Mouse (Mus musculus): ENCODE measurements around the gene Nkain4. TPM values are rescaled to one million over a fixed set of nuclear protein-coding genes. Genes with fewer than 3 reads are reported as not detected.

Gene Nkain4
- total and polyA plus RNA-seq, 2 experiments from 2014 or later = 43.7 to 80.9 TPM

DNA sequence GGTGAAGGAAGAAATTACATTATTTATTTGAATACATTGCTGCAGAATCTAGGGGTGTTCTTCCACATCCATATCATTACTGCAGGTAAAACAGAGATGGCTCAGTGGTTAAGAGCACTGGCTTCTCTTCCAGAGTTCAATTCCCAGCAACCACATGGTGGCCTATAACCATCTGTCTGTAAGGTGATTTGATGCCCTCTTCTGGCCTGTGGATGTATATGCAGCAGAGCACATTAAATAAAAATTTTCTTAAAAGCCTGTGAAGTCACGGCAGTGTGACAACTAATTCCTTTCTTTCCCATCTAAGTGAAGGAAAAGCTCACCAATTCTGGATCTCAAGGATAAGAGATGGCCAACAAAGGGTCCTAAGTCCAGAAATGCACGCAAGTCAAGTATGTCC, 52.4 kb downstream of the Nkain4 start:
- no peak overlapping the region for H3K4me2 ChIP-seq (ENCODE audit: low read depth)
- no peaks in the 10 kb centered on the region for H3K4me1 ChIP-seq (ENCODE audit: insufficient read depth)
- H3K9ac ChIP-seq = no peak overlapping the region
- ATAC-seq (peak; percentile 47; the same call in 1 of the 2 replicates), DNase-seq (peak; percentile 70)
- no peaks in the 10 kb centered on the region for H3K9me3 ChIP-seq (ENCODE audit: low read length)
- no peak overlapping the region for H3K27ac ChIP-seq (ENCODE audit: low read depth, low read length)
- H3K4me3 ChIP-seq (ENCODE audit: low read depth, low read length) = no peak overlapping the region
- peak; percentile 83 for TF ChIP-seq CTCF (IDR thresholded peaks at IDR 0.05; ENCODE audit: low read depth)
- no peaks in the 10 kb centered on the region for H3K27me3 ChIP-seq (ENCODE audit: insufficient read depth, low read length)
- WGBS = 33% methylated on average over 2 of the region's 2 CpGs
- H3K36me3 ChIP-seq (ENCODE audit: insufficient read depth) = peaks cover 11% of the 10 kb centered on the region

DNA sequence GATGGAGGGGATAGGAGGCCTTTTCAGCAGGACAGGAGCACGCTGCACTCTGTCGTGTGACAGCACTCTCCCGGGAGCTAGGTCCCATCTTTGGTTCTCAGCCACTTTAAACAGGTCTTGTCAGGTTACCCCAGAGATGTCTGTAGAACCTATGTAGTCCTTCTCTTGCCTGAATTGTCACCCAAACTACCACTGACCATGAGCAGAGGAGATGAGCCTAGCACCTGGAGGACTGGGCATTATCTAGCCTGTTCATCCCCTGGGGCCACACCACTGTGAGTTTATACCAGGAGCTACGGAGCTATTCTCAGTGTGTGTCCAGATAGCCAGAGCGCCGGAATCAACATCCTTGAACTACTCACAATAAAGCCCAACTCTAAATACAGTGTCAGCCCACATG, 56.6 kb downstream of the Nkain4 start:
- no peak overlapping the region for H3K4me2 ChIP-seq (ENCODE audit: low read depth)
- 67% methylated on average over 6 of the region's 6 CpGs for WGBS

DNA sequence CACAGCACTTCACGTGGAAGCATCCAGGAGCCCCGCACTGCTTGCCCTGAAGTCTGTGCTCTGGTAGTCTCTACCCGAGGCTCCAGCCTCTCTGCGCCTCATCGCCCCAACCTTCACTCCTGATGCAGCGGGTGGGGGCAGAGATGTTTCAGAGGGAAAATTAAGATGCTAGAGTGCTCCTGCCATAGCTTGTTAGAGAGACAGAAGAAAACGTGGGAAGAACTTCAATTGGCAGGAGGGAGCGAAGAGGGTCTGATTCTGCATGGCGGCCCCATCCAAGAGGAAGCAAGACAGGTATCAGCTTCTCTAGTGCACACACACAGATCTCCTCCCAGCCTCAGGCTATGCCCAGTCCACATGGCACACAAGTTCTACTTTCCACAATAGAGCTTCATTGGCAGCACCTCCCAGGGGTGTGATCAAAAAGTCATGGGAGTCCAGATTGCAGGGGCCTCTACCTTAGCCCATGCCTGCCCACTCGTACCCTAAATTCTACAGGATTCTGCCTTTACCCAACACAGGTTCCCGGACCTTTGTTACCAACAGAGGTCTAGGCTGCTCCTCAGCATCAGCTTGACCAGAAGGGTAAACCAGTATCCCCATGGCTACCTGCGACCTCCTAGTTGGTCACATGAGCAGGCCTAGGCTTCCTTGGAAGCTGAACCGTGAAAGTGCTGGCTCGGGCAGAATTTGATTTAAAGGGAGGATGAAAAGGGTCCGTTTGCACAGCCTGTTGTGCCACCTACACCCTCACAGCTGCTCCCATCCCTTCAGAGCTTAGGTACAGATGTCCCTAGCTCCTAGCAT, 57.5 kb downstream of the Nkain4 start:
- Histone ChIP-seq H3K4me1 (ENCODE audit: insufficient read depth) (peaks cover 16% of the 10 kb centered on the region), H3K27me3 (ENCODE audit: insufficient read depth, low read length) (no peaks in the 10 kb centered on the region), H3K4me2 (ENCODE audit: low read depth) (peak overlapping the region; percentile 61; the same call in 1 of the 2 replicates), H3K9me3 (ENCODE audit: low read length) (no peaks in the 10 kb centered on the region), H3K36me3 (ENCODE audit: insufficient read depth) (peaks cover 6% of the 10 kb centered on the region), H3K4me3 (ENCODE audit: low read depth, low read length) (no peak overlapping the region), H3K27ac (ENCODE audit: low read depth, low read length) (peak overlapping the region; percentile 66), H3K9ac (no peak overlapping the region)
- 54% methylated on average over 15 of the region's 15 CpGs for WGBS
- ATAC-seq = no peak
- TF ChIP-seq CTCF (IDR thresholded peaks at IDR 0.05; ENCODE audit: low read depth) = no peak
- DNase-seq = peak; percentile 23

More for the DNA sequence above, 56.6 kb downstream of the Nkain4 start:
- peaks cover 6% of the 10 kb centered on the region for H3K36me3 ChIP-seq (ENCODE audit: insufficient read depth)
- H3K27ac ChIP-seq (ENCODE audit: low read depth, low read length) = peak overlapping the region; percentile 66; the same call in 1 of the 2 replicates
- peaks cover 16% of the 10 kb centered on the region for H3K4me1 ChIP-seq (ENCODE audit: insufficient read depth)
- H3K4me3 ChIP-seq (ENCODE audit: low read depth, low read length) = no peak overlapping the region
- TF ChIP-seq CTCF (IDR thresholded peaks at IDR 0.05; ENCODE audit: low read depth) = no peak
- no peak overlapping the region for H3K9ac ChIP-seq
- no peaks in the 10 kb centered on the region for H3K9me3 ChIP-seq (ENCODE audit: low read length)
- H3K27me3 ChIP-seq (ENCODE audit: insufficient read depth, low read length) = no peaks in the 10 kb centered on the region
- ATAC-seq (no peak), DNase-seq (peak; percentile 36)

DNA sequence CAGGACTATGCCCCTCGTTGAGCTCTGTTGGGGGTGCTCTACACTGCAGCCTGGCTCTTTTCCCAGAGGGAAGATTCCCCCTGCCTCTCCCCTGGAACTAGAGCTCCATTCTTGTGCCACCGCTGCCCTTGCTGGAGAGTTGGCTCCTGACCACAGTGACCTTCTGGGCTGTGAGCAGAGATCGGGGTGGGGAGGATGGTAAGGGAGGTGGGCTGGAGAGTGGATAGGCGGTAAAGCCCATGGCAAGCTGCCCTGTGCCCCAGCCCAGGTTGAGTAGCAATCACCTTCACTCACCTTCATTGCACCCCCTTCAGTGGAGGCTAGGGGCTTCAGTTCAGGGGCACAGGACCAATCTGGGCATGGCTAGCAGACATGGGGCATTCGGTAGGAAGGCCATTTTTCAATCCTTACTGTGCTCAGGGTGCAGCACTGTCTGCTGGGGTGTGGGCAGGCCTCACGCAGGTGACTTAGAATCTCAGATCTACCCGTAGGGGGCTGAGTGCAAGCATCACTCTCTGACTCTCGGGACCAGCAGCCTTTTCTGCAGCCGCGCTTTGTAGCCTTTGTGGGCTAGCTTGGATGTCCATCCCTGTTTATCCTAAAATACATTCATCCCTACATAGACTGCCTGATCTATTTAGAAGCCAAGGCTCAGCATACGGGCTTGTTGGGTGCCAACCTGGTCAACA, 58.5 kb downstream of the Nkain4 start:
- no peak for DNase-seq
- no peak for TF ChIP-seq CTCF (IDR thresholded peaks at IDR 0.05; ENCODE audit: low read depth)
- no peaks in the 10 kb centered on the region for H3K9me3 ChIP-seq (ENCODE audit: low read length)
- WGBS = 66% methylated on average over 11 of the region's 11 CpGs
- H3K4me1 ChIP-seq (ENCODE audit: insufficient read depth) = peaks cover 16% of the 10 kb centered on the region
- peak overlapping the region; percentile 66 for H3K27ac ChIP-seq (ENCODE audit: low read depth, low read length)
- H3K27me3 ChIP-seq (ENCODE audit: insufficient read depth, low read length) = no peaks in the 10 kb centered on the region
- H3K36me3 ChIP-seq (ENCODE audit: insufficient read depth) = peaks cover 6% of the 10 kb centered on the region
- H3K4me3 ChIP-seq (ENCODE audit: low read depth, low read length) = peak overlapping the region; percentile 25
- ATAC-seq = no peak
- peak overlapping the region; percentile 61 for H3K4me2 ChIP-seq (ENCODE audit: low read depth)
- peak overlapping the region; percentile 45 for H3K9ac ChIP-seq

DNA sequence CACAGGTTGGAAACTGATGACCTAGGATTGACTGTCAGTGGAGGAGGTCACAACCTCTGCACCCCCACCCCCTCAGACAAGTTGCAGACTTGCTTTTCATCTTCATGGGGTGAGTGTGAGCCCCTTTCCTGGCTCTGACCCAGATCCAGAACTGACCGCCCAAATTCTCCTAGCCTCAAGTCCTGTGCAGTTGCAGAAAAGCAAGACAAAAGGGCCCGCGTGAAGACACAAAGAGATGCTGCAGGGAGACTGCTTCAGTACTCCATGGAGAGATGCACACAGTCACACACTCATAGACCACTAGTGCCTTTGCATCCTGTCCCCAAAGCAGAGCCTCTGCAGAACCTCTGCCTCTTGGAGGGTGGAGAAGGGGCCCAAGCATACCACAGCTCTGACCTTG, 59.2 kb downstream of the Nkain4 start:
- peak; percentile 31 for DNase-seq
- Histone ChIP-seq H3K27ac (ENCODE audit: low read depth, low read length) (peak overlapping the region; percentile 66), H3K36me3 (ENCODE audit: insufficient read depth) (peaks cover 6% of the 10 kb centered on the region), H3K9ac (peak overlapping the region; percentile 45), H3K27me3 (ENCODE audit: insufficient read depth, low read length) (no peaks in the 10 kb centered on the region), H3K4me3 (ENCODE audit: low read depth, low read length) (peak overlapping the region; percentile 25), H3K4me1 (ENCODE audit: insufficient read depth) (peaks cover 20% of the 10 kb centered on the region), H3K4me2 (ENCODE audit: low read depth) (peak overlapping the region; percentile 61), H3K9me3 (ENCODE audit: low read length) (no peaks in the 10 kb centered on the region)
- no peak for ATAC-seq
- no peak for TF ChIP-seq CTCF (IDR thresholded peaks at IDR 0.05; ENCODE audit: low read depth)
- WGBS = 45% methylated on average over 3 of the region's 3 CpGs

DNA sequence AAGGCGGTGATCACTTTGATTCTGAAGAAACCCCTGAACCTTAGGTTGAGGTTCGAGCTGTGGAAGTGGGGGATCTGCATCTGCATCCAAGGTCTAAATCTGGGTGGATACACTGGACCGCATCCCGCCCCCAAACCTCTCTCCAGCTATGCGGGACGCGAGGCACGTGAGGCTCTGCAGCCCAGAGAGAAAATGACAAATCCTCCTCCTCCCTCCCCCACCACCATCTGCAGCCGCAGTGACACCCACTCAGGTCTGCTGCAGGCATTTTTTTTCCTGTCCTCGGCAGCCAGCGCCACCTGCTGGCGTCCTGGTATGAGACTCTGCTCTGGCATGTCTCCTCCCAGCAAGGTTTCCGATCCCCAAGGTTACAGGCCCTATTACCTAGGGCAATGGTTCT, 59.8 kb downstream of the Nkain4 start:
- peak overlapping the region; percentile 99 for H3K9ac ChIP-seq
- H3K4me2 ChIP-seq (ENCODE audit: low read depth) = peak overlapping the region; percentile 61
- DNase-seq (peak; percentile 96), ATAC-seq (peak; percentile 53)
- peaks cover 6% of the 10 kb centered on the region for H3K36me3 ChIP-seq (ENCODE audit: insufficient read depth)
- H3K9me3 ChIP-seq (ENCODE audit: low read length) = no peaks in the 10 kb centered on the region
- H3K4me3 ChIP-seq (ENCODE audit: low read depth, low read length) = peak overlapping the region; percentile 79
- H3K4me1 ChIP-seq (ENCODE audit: insufficient read depth) = peaks cover 26% of the 10 kb centered on the region
- TF ChIP-seq CTCF (IDR thresholded peaks at IDR 0.05; ENCODE audit: low read depth) = peak; percentile 98
- WGBS = 0% methylated on average over 13 of the region's 13 CpGs
- no peaks in the 10 kb centered on the region; the same call in 1 of the 2 replicates for H3K27me3 ChIP-seq (ENCODE audit: insufficient read depth, low read length)
- peak overlapping the region; percentile 99 for H3K27ac ChIP-seq (ENCODE audit: low read depth, low read length)
